Mouse (Mus musculus): ENCODE results near the gene Add1. TPM values are rescaled to one million over a fixed set of nuclear protein-coding genes. Genes with fewer than 3 reads are reported as not detected.

Gene Add1
- total RNA-seq, 2 experiments from 2014 or later: 307 to 320 TPM

DNA sequence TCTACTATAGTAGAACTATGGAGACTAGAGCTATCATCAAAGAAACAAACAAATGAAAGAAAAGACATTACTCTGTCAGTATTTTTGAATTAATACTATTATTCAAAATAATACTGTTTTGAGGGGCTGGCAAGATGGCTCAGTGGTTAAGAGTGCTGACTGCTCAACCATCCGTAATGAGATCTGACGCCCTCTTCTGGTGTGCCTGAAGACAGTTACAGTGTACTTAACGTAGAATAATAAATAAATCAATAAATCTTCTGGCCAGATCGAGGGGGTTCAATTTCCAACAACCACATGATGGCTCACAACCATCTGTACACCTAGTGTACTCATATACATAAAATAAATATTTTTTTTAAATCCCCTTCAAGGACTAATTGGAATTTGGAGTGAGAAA is 88.4 kb downstream of the Add1 start:
- intact Hi-C loops (cut with DNase I): no loop called here
- no peak for DNase-seq

GRCm38 (mm10) chr5:34663231-34663630 is 89.8 kb downstream of the Add1 start:
- intact Hi-C loops (cut with DNase I): no loop called here
- DNase-seq: no peak

DNA sequence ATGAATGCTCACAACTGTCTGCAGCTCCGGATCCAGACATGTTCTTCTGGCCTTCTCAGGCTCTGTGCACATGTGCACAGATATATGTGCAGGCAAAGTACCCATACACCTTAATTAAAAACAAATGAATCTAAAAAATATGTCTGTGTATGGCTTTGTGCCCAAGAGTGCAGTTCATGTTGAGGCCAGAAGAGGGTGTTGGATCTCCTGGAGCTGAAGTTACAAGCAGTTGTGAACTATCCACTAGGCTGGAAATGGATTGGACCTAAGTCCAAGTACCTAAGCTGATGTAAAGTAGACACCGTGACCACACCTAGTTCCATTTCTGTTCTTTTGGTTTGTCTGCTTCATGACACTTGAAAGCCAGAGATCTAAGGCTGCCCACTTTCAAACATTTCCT is 96.0 kb downstream of the Add1 start:
- intact Hi-C loops (cut with DNase I): loop anchor here (5.0 kb wide), 1 partner anchor 83 kb away; no protein-coding TSS in a partner anchor
- DNase-seq: no peak

- no peak for DNase-seq
- intact Hi-C loops (cut with DNase I): no loop called here
Observed at GRCm38 (mm10) chr5:34670280-34670679, 96.8 kb downstream of the Add1 start.

Small RNAs within 50 kb of the gene (microRNA-seq; reads per million reads assigned to microRNA genes)
- gene Mir7036b: 3.3 reads per million, percentile 4 among the genes with 10 or more reads in this experiment

Other genes with a start within 250 kb of the Add1 start
- 100 to 1,000 TPM; 102 to 103 TPM for gene Rnf4, start 237.4 kb upstream of the Add1 start, total RNA-seq (2021)
- gene Fam193a, start 203.7 kb upstream of the Add1 start, total RNA-seq (2021): 10 to 100 TPM; 62.9 to 63.4 TPM
- gene Tnip2, start 59.7 kb upstream of the Add1 start, total RNA-seq (2021): 10 to 100 TPM; 11.4 to 12.5 TPM
- 10 to 100 TPM; 28.9 to 29.7 TPM for gene Sh3bp2, start 47.8 kb upstream of the Add1 start, total RNA-seq (2021)
- 10 to 100 TPM; 68.9 to 81.6 TPM for gene Mfsd10, start 63.5 kb downstream of the Add1 start, total RNA-seq (2021)
- 10 to 100 TPM; 23.8 to 25.2 TPM for gene Nop14, start 86.5 kb downstream of the Add1 start, total RNA-seq (2021)
- gene Grk4, start 86.7 kb downstream of the Add1 start, total RNA-seq (2021): 1 to 10 TPM; 6.2 to 6.5 TPM
- gene Htt, start 188.1 kb downstream of the Add1 start, total RNA-seq (2021): 10 to 100 TPM; 56.9 to 57.3 TPM